Mouse (Mus musculus) spleen, adult 2 months (tissue): Measurements from ENCODE around the gene Zc2hc1b. TPM values are rescaled to one million over a fixed set of nuclear protein-coding genes. Genes with fewer than 3 reads are reported as not detected.

Experiments used
- DNase-seq, 2 experiments: peaks; one replicate each; pipeline versions ENCODE4 v3.0.0 to v3.0.0-alpha.2; 2012 to 2021; ENCODE audit warnings: low spot score in 2 of 2, low read depth in 1 of 2
- H3K27ac ChIP-seq: fragments of 200-500 bp; 2 replicates; pipeline ENCODE4 v1.5.1; 2012; ENCODE audit warnings: low read length, inconsistent platforms; ENCODE audit not compliant: insufficient read depth
- H3K27me3 ChIP-seq: fragments of 200-500 bp; 2 replicates; pipeline ENCODE4 v1.6.1; 2012; ENCODE audit warnings: mild to moderate bottlenecking, moderate library complexity, low read length, inconsistent platforms; ENCODE audit not compliant: control insufficient read depth, insufficient read depth
- H3K36me3 ChIP-seq: fragments of 200-500 bp; 2 replicates; pipeline ENCODE4 v1.6.1; 2012; ENCODE audit warnings: mild to moderate bottlenecking, low read length, inconsistent platforms; ENCODE audit not compliant: control insufficient read depth, insufficient read depth
- H3K4me1 ChIP-seq: fragments of 200-500 bp; 2 replicates; pipeline ENCODE4 v1.6.1; 2011; ENCODE audit warnings: inconsistent platforms; ENCODE audit not compliant: control insufficient read depth, insufficient read depth, insufficient read length
- H3K4me3 ChIP-seq: fragments of 200-500 bp; 2 replicates; pipeline ENCODE4 v1.5.1; 2011; ENCODE audit warnings: mild to moderate bottlenecking, inconsistent platforms; ENCODE audit not compliant: insufficient read depth, insufficient read length; ENCODE audit errors: extremely low read depth
- CTCF ChIP-seq: fragments of 200-500 bp; IDR thresholded peaks from 2 replicates; pipeline ENCODE4 v1.5.1; 2011; ENCODE audit warnings: mild to moderate bottlenecking, inconsistent platforms; ENCODE audit not compliant: insufficient read depth, insufficient read length, insufficient replicate concordance; ENCODE audit errors: extremely low read depth
- POLR2A ChIP-seq: fragments of 200-500 bp; IDR thresholded peaks from 2 replicates; pipeline ENCODE4 v1.6.1; 2011; ENCODE audit warnings: low read depth, low read length, inconsistent platforms
- WGBS: fragments of 180-500 bp; shearing (Covaris S2); methylation state at CpG from one replicate; pipeline ENCODE4 v1.1.7; 2018; 5-methylcytosine and 5-hydroxymethylcytosine counted together
- polyA plus RNA-seq: library from polyadenylated mRNA; depleted of rRNA; stranded (reverse); fragments of >200 nt; gene quantifications from 2 replicates; pipeline ENCODE4 v1.2.3, GENCODE M21; 2012

Gene Zc2hc1b
- polyA plus RNA-seq, 1 experiment: not detected

DNA sequence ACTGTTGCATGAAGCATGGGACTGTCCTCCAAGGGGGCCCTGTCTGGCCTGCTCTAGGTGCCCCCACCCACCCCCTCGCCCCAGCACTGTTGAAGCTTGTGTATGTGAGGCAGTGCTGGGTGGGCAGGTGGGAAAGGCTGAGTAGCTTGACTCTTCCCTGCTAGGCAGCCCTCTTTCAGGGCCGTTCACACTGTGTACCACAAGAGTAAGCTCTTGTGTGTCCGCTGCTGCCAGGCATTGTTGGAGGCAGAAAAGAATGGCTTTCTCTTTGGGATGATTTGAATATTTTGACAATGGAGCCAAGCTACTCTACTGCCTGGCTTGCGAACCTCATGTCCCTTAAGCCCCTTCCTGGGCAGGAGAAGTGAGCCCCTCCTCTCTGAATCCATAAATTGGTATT, 62.8 kb downstream of the Zc2hc1b start:
- DNase-seq: no peak
- 90% methylated on average over 4 of the region's 4 CpGs for WGBS
- H3K4me1 ChIP-seq: no peaks in the 10 kb centered on the region
- TF ChIP-seq CTCF (no peak), POLR2A (no peak)
- no peaks in the 10 kb centered on the region for H3K27me3 ChIP-seq
- no peaks in the 10 kb centered on the region for H3K36me3 ChIP-seq
- no peak overlapping the region for H3K4me3 ChIP-seq
- no peak overlapping the region for H3K27ac ChIP-seq

DNA sequence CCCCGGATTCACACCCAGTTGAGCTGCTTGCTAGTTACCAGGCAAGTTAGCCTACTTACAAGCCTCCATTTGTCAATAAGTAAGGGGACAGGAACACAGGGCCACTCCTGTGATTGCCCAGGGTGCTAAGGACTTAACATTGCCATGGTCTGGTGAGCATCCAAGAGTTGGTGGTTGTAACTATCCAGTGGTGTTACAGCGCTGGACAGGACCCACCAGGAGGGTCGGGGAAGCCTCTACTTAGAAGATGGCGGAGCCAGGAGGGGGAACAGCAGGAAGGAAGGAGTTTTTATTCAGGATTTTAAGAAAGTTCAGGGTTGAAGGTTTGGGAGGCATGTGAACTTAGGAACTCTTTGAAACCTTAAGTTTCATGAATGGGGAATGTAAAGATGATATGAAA, 64.2 kb downstream of the Zc2hc1b start:
- TF ChIP-seq CTCF: no peak
- no peak for TF ChIP-seq POLR2A
- H3K36me3 ChIP-seq: no peaks in the 10 kb centered on the region
- 80% methylated on average over 4 of the region's 4 CpGs for WGBS
- no peaks in the 10 kb centered on the region for H3K4me1 ChIP-seq
- DNase-seq: no peak
- H3K27me3 ChIP-seq: no peaks in the 10 kb centered on the region
- H3K4me3 ChIP-seq: no peak overlapping the region
- H3K27ac ChIP-seq: no peak overlapping the region

- Histone ChIP-seq H3K27me3 (no peaks in the 10 kb centered on the region), H3K36me3 (no peaks in the 10 kb centered on the region), H3K4me1 (no peaks in the 10 kb centered on the region), H3K4me3 (no peak overlapping the region), H3K27ac (no peak overlapping the region)
- DNase-seq: no peak
- WGBS: 71% methylated on average over 3 of the region's 3 CpGs
- TF ChIP-seq POLR2A (no peak), CTCF (no peak)
Measured at GRCm38 (mm10) chr10:13112849-13113248, 65.0 kb downstream of the Zc2hc1b start.

DNA sequence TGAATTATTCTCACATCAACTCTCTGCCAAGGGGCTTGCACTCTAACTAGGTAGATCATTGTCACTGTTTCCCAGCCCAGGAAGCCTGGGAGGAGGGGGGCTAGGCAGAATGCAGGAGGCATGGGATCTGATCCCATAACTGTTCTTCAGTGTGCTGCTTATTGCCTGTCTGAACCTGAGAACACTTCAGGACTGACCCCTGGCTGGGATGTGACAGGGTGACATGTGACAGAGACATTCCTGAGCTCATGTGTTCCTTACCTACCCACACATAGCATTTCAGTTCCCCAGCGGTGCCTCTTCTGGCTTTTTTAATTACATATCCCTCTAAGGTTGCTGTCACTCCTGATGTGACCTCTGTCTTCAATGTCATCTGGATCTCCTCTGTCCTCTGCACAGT, 68.0 kb downstream of the Zc2hc1b start:
- no peak for DNase-seq
- no peaks in the 10 kb centered on the region for H3K4me1 ChIP-seq
- TF ChIP-seq CTCF (no peak), POLR2A (no peak)
- H3K4me3 ChIP-seq: no peak overlapping the region
- no peak overlapping the region for H3K27ac ChIP-seq
- 81% methylated on average over 1 of the region's 1 CpGs for WGBS
- no peaks in the 10 kb centered on the region for H3K27me3 ChIP-seq
- no peaks in the 10 kb centered on the region for H3K36me3 ChIP-seq

DNA sequence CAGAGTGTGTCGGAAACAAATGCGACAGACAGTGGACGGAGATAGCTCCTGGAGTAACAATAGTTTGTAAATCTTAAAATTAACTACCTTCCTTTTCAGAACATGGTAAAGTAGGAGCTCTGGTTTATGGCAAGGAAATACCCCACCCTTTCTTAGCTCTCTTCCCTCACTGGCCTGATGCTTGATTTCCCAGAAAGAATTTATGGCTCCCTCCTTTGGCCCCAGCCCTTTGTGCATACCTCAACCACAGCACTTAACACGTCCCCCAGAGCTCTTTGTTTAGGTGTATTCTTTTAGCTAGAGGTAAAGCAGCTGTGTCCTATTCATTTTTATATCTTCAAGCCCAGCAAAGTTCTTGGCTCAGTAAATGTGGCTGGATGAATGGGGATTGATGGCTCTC, 69.0 kb downstream of the Zc2hc1b start:
- Histone ChIP-seq H3K4me3 (no peak overlapping the region), H3K27me3 (no peaks in the 10 kb centered on the region), H3K27ac (no peak overlapping the region), H3K36me3 (no peaks in the 10 kb centered on the region), H3K4me1 (no peaks in the 10 kb centered on the region)
- WGBS: 81% methylated on average over 4 of the region's 4 CpGs
- TF ChIP-seq POLR2A: no peak
- TF ChIP-seq CTCF: no peak
- no peak for DNase-seq

DNA sequence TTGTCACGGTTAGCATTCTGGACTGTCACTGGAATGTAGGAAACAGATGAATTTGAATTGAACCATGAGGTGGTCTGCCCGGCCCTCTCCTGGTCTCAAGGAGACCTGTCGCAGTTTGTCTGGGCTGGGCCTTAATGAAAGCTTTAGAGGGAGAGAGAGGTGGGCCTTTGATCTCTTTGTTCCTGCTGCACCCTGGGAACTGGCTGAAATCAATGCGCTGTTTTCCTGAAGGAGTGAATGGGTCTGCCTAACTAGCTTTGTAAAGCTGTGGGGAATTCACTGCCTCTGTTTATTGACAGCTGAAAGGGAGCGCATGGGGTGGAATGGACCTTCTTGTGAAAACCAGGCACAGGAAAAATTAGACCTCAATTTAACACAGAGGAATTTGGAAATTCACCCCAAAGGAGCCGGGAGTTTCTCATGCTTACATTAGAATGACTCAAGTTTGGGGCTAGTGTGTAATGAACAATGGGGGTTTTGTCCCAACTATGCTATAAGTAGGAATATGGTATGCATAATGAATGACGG, 69.7 kb downstream of the Zc2hc1b start:
- H3K27me3 ChIP-seq: no peaks in the 10 kb centered on the region
- TF ChIP-seq POLR2A (no peak), CTCF (no peak)
- H3K36me3 ChIP-seq: no peaks in the 10 kb centered on the region
- no peak for DNase-seq
- H3K4me1 ChIP-seq: no peaks in the 10 kb centered on the region
- no peak overlapping the region for H3K27ac ChIP-seq
- 93% methylated on average over 7 of the region's 7 CpGs for WGBS
- no peak overlapping the region for H3K4me3 ChIP-seq

DNA sequence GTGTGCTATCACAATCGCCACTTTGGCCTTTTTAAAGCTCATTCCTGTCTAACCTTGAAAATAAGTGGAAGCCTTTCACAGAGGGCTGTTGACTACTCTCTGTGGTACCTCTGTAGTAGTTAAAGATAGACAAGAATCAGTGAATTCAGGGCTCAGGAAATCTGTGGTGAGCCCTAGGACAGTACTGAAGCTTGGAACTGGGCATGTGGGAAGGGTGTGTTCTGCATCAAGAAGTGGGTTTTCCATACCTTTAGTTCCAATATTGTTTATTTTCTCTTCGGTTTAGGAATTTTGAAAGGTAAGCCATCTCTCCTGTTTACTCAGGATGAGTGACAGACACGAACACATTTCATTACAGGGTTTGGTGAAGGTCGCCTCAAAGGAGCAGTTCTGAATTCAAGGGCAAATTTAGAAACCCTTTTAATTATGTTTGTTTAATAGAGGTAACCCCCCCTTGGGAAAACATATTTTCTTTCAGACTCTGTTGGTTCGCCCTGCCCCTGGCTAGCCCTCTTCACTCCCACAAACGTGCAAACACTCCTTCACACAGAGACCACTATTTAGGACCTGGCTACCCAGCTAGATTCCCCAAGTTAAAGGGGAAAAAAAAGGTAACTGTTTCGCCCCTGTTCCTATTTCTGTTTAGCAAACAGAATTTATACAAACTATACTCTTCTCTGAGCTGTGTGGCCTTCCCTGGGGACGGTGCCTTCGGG, 70.8 kb downstream of the Zc2hc1b start:
- H3K27ac ChIP-seq: no peak overlapping the region
- no peaks in the 10 kb centered on the region for H3K36me3 ChIP-seq
- no peak overlapping the region for H3K4me3 ChIP-seq
- 89% methylated on average over 9 of the region's 9 CpGs for WGBS
- no peaks in the 10 kb centered on the region for H3K27me3 ChIP-seq
- DNase-seq: no peak
- H3K4me1 ChIP-seq: no peaks in the 10 kb centered on the region
- no peak for TF ChIP-seq POLR2A
- no peak for TF ChIP-seq CTCF
